Mouse (Mus musculus): ENCODE measurements around the gene Zscan29.

GRCm38 (mm10) chr2:121219994-121220393 is 49.1 kb upstream of the Zscan29 start:
- TF ChIP-seq EP300 (optimal IDR thresholded peaks at IDR 0.05) (no peak), CTCF (IDR thresholded peaks at IDR 0.05; ENCODE audit: low read depth) (no peak)
